Mouse (Mus musculus) heart, embryonic 11.5 days (tissue): ENCODE measurements around the gene Elk3. TPM values are rescaled to one million over a fixed set of nuclear protein-coding genes. Genes with fewer than 3 reads are reported as not detected.

Experiments used
- ATAC-seq: fragments of 200-750 bp; cut with Nextera tagmentation; replicated peaks from 2 replicates; pipeline ENCODE4 v1.8.0; 2017; ENCODE audit warnings: moderate library complexity; ENCODE audit not compliant: insufficient number of reproducible peaks, low FRiP score, low TSS enrichment
- H3K27ac ChIP-seq: fragments of 300-500 bp; sonication (generic); 2 replicates; pipeline ENCODE4 v1.5.1; 2014; ENCODE audit warnings: mild to moderate bottlenecking, low read depth, low read length
- H3K27me3 ChIP-seq: fragments of 300-500 bp; sonication (generic); 2 replicates; pipeline ENCODE4 v1.6.1; 2014; ENCODE audit warnings: mild to moderate bottlenecking, low read length, mixed read lengths; ENCODE audit not compliant: control insufficient read depth, insufficient read depth
- H3K36me3 ChIP-seq: fragments of 300-500 bp; sonication (generic); 2 replicates; pipeline ENCODE4 v1.6.1; 2014; ENCODE audit warnings: mild to moderate bottlenecking, low read length, moderate library complexity, mixed read lengths; ENCODE audit not compliant: control insufficient read depth, insufficient read depth
- H3K4me1 ChIP-seq: fragments of 300-500 bp; sonication (generic); 2 replicates; pipeline ENCODE4 v1.6.1; 2014; ENCODE audit warnings: low read length; ENCODE audit not compliant: control insufficient read depth, insufficient read depth
- H3K4me2 ChIP-seq: fragments of 300-500 bp; sonication (generic); 2 replicates; pipeline ENCODE4 v1.6.1; 2014; ENCODE audit warnings: mild to moderate bottlenecking, moderate library complexity
- H3K4me3 ChIP-seq: fragments of 300-500 bp; sonication (generic); 2 replicates; pipeline ENCODE4 v1.5.1; 2014; ENCODE audit warnings: low read depth, low read length
- H3K9ac ChIP-seq: fragments of 300-500 bp; sonication (generic); 2 replicates; pipeline ENCODE4 v1.6.1; 2014; ENCODE audit warnings: mild to moderate bottlenecking, low read depth, low read length, moderate library complexity
- H3K9me3 ChIP-seq: fragments of 300-500 bp; sonication (generic); replicated peaks from 2 replicates; pipeline ENCODE4 v1.6.1; 2016; ENCODE audit warnings: low read length; ENCODE audit not compliant: control insufficient read depth
- WGBS: fragments of 180-500 bp; shearing (Covaris S2); extraction: QIAGEN DNeasy Blood & Tissue Kit; methylation state at CpG from one replicate; pipeline ENCODE4 v1.1.7; 2014; ENCODE audit not compliant: insufficient replicate concordance; 5-methylcytosine and 5-hydroxymethylcytosine counted together
- polyA plus RNA-seq: library from polyadenylated mRNA; unstranded; fragments of >200 nt; fragmentation: Nextera tagmentation; extraction: Ambion mirVana; gene quantifications from 2 replicates; pipeline ENCODE4 v1.2.1, GENCODE M21; 2014

The Elk3 gene
- polyA plus RNA-seq, 1 experiment from 2014 or later, result 42.1 TPM

DNA sequence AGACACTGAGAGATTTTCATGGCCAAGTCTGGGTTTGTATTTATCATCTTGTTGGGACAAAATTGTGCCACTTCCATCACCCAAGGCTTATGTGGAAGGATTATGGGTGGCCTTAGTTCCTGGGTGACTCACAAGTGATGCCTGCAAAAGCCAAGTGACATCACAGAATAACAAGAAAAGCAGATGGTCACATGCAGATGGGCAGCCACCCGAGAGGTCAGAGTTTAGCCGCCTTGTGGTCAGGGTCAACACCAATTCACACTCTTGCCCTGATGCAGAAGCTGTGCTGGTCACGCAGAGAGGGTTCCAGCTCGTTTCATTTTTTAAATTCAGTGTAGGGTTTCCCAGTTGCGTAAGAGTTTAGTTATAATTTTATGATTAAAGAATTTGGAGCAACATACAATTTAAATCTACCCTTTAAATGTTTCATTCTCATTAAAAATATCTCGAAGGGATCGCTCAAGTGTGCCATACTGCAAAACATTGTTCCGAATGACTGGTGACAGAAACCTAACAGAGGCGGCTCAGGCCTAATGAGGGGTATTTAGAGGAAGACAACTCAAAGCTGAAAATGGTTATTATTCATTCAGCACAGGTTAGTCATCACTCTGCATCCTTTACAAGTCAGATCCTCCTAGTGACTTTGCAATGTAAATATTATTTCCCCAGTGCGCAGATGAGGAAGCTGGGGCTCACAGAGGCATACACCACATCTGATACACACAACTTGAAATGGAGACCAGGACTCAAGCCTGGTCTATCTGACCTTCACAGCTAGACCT is 42.8 kb upstream of the Elk3 start:
- H3K27me3 ChIP-seq, result no peaks in the 10 kb centered on the region
- H3K9ac ChIP-seq, result no peak overlapping the region
- no peak for ATAC-seq
- H3K36me3 ChIP-seq, result no peaks in the 10 kb centered on the region
- no peaks in the 10 kb centered on the region for H3K4me1 ChIP-seq
- H3K4me2 ChIP-seq, result no peak overlapping the region
- no peak overlapping the region for H3K4me3 ChIP-seq
- WGBS, result 86% methylated on average over 10 of the region's 10 CpGs
- H3K27ac ChIP-seq, result no peak overlapping the region
- H3K9me3 ChIP-seq, result no peaks in the 10 kb centered on the region; the same call in 1 of the 2 replicates

GRCm38 (mm10) chr10:93347918-93348505 is 37.1 kb upstream of the Elk3 start:
- Histone ChIP-seq H3K4me3 (no peak overlapping the region), H3K9me3 (no peaks in the 10 kb centered on the region; the same call in 1 of the 2 replicates), H3K27ac (no peak overlapping the region), H3K9ac (no peak overlapping the region), H3K36me3 (no peaks in the 10 kb centered on the region), H3K4me1 (peaks cover 5% of the 10 kb centered on the region), H3K27me3 (no peaks in the 10 kb centered on the region), H3K4me2 (peak overlapping the region; percentile 32)
- ATAC-seq, result no peak
- 66% methylated on average over 14 of the region's 14 CpGs for WGBS

DNA sequence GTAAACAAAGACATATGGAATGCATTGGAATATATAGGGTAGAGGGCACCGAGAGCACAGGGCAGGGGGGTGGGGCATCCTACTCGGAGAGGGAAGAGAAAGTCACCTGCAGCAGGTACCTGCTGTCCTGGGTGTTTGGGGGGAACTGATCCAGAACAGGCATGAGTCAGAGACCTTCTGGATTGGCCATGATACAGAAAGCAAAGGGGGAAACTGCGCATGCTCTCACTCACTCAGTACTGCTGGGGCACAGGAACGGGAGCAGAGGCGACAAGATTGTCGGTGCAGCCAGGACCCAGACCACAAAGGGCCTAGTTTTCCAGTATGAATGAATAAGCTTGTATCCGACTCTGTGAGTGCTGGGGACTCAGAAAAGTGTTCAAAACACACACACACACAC is 36.5 kb upstream of the Elk3 start:
- Histone ChIP-seq H3K4me1 (peaks cover 5% of the 10 kb centered on the region), H3K4me3 (no peak overlapping the region), H3K36me3 (no peaks in the 10 kb centered on the region), H3K9ac (no peak overlapping the region), H3K4me2 (no peak overlapping the region), H3K9me3 (no peaks in the 10 kb centered on the region; the same call in 1 of the 2 replicates), H3K27me3 (no peaks in the 10 kb centered on the region), H3K27ac (no peak overlapping the region)
- no peak for ATAC-seq
- WGBS, result 69% methylated on average over 7 of the region's 7 CpGs

- no peak overlapping the region for H3K9ac ChIP-seq
- no peaks in the 10 kb centered on the region for H3K27me3 ChIP-seq
- no peak overlapping the region for H3K4me2 ChIP-seq
- H3K9me3 ChIP-seq, result no peaks in the 10 kb centered on the region; the same call in 1 of the 2 replicates
- no peak overlapping the region for H3K4me3 ChIP-seq
- WGBS, result 71% methylated on average over 9 of the region's 9 CpGs
- H3K4me1 ChIP-seq, result peaks cover 5% of the 10 kb centered on the region
- H3K27ac ChIP-seq, result no peak overlapping the region
- no peak for ATAC-seq
- no peaks in the 10 kb centered on the region for H3K36me3 ChIP-seq
These were observed 35.4 kb upstream of the Elk3 start for GRCm38 (mm10) chr10:93346208-93346936.

- Histone ChIP-seq H3K4me2 (no peak overlapping the region), H3K9me3 (no peaks in the 10 kb centered on the region), H3K27ac (no peak overlapping the region), H3K27me3 (no peaks in the 10 kb centered on the region), H3K9ac (no peak overlapping the region), H3K4me1 (peaks cover 5% of the 10 kb centered on the region), H3K36me3 (no peaks in the 10 kb centered on the region), H3K4me3 (no peak overlapping the region)
- no peak for ATAC-seq
- 56% methylated on average over 2 of the region's 2 CpGs for WGBS
These were observed 34.6 kb upstream of the Elk3 start for GRCm38 (mm10) chr10:93345497-93345896.

- Histone ChIP-seq H3K36me3 (no peaks in the 10 kb centered on the region), H3K9me3 (0 out of 2 replicates have a peak, but pooled peaks cover 2% of the 10 kb centered on the region), H3K4me1 (peaks cover 5% of the 10 kb centered on the region), H3K4me2 (no peak overlapping the region), H3K4me3 (no peak overlapping the region), H3K27me3 (no peaks in the 10 kb centered on the region), H3K27ac (no peak overlapping the region), H3K9ac (no peak overlapping the region)
- 84% methylated on average over 6 of the region's 6 CpGs for WGBS
- ATAC-seq, result no peak
These were observed 32.5 kb upstream of the Elk3 start for GRCm38 (mm10) chr10:93343469-93343868.

DNA sequence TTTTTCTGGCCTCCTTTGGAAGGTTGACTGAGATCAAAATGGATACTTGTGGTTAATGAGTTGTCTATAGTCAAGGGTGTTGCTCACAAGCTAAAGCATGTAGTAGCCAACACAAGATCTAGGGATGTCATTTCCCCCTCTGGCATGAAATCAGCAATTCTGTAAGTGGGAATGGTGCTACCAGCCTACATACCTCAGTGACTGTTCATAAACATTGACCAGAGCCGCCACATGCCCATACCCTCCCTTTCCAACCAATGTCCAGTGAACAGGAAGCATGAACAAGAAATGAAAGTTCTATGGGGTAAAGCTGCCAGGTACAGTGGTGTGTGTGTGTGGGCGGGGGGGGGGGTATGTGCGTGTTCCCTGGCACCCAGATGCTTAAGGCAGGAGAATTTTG is 32.1 kb upstream of the Elk3 start:
- Histone ChIP-seq H3K9me3 (0 out of 2 replicates have a peak, but pooled peaks cover 2% of the 10 kb centered on the region), H3K36me3 (no peaks in the 10 kb centered on the region)
- 78% methylated on average over 3 of the region's 3 CpGs for WGBS

GRCm38 (mm10) chr10:93338526-93338925 is 27.6 kb upstream of the Elk3 start:
- ATAC-seq, result no peak
- Histone ChIP-seq H3K4me1 (peaks cover 9% of the 10 kb centered on the region), H3K9ac (no peak overlapping the region), H3K27ac (no peak overlapping the region), H3K4me2 (no peak overlapping the region), H3K4me3 (no peak overlapping the region), H3K36me3 (no peaks in the 10 kb centered on the region), H3K27me3 (no peaks in the 10 kb centered on the region), H3K9me3 (0 out of 2 replicates have a peak, but pooled peaks cover 2% of the 10 kb centered on the region)
- 69% methylated on average over 5 of the region's 5 CpGs for WGBS

More for the DNA sequence above, 32.1 kb upstream of the Elk3 start:
- no peak overlapping the region for H3K4me3 ChIP-seq
- H3K27ac ChIP-seq, result no peak overlapping the region
- no peak for ATAC-seq
- peaks cover 4% of the 10 kb centered on the region for H3K4me1 ChIP-seq
- H3K27me3 ChIP-seq, result no peaks in the 10 kb centered on the region
- H3K9ac ChIP-seq, result no peak overlapping the region
- H3K4me2 ChIP-seq, result no peak overlapping the region
